Mouse (Mus musculus): ENCODE data around the gene Sncg. TPM values are rescaled to one million over a fixed set of nuclear protein-coding genes. Genes with fewer than 3 reads are reported as not detected.

Sncg gene
- polyA plus RNA-seq, 1 experiment from 2014 or later = not detected

- WGBS (ENCODE audit: missing documents) = 98% methylated on average over 5 of the region's 6 CpGs
- no peaks in the 10 kb centered on the region for H3K36me3 ChIP-seq (ENCODE audit: inconsistent target)
- no peaks in the 10 kb centered on the region for H3K79me2 ChIP-seq (ENCODE audit: inconsistent target)
- no peak overlapping the region for H3K27ac ChIP-seq
- H3K4me3 ChIP-seq (ENCODE audit: inconsistent target) = no peak overlapping the region
Observed at GRCm38 (mm10) chr14:34360251-34360650, 14.3 kb downstream of the Sncg start.

GRCm38 (mm10) chr14:34359676-34360244 is 14.8 kb downstream of the Sncg start:
- no peak overlapping the region for H3K27ac ChIP-seq
- no peak overlapping the region for H3K4me3 ChIP-seq (ENCODE audit: inconsistent target)
- WGBS (ENCODE audit: missing documents) = 83% methylated on average over 5 of the region's 5 CpGs
- H3K79me2 ChIP-seq (ENCODE audit: inconsistent target) = no peaks in the 10 kb centered on the region
- H3K36me3 ChIP-seq (ENCODE audit: inconsistent target) = no peaks in the 10 kb centered on the region

DNA sequence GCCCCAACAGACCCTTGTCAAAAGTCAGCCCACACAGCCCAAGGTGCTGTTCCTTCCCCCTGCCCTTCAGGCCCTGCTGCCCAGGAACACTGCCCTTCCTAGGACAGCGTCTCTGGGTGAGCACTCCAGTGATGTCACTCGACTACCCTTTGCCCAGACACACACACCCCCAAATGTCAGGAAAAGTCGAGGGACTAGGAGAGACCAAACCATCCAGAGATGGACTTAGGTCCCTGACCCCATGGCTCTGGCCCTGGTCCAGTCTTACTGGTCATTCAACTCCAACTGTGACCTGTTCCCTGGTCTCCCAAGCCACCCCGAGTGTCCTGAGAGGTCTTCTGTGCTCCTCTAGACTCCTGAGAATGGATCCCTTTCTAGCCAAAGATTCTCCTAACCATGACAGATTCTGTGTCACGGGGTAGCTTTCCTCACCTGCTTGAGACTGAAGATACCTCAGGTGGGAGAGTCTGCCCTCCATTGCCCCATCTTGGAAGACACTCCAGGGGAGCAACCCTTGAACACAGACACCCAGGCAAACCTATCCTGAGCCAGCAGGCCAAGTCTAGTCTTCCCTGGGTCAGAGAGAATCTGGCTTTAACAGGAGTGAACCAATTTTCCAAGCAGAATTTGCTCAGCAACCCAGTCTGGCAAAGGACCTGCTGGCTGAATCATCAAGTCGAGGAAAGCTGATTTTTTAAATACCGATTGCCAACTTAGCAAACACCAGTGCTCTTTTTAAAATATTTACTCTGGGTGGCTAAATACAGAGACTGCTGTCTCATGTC is 16.7 kb downstream of the Sncg start:
- H3K79me2 ChIP-seq (ENCODE audit: inconsistent target) = no peaks in the 10 kb centered on the region
- no peak overlapping the region for H3K27ac ChIP-seq
- H3K36me3 ChIP-seq (ENCODE audit: inconsistent target) = no peaks in the 10 kb centered on the region
- WGBS (ENCODE audit: missing documents) = 87% methylated on average over 7 of the region's 7 CpGs
- H3K4me3 ChIP-seq (ENCODE audit: inconsistent target) = no peak overlapping the region

- H3K27ac ChIP-seq = no peak within 1 kb of the TSS
- H3K36me3 ChIP-seq (ENCODE audit: inconsistent target) = no peaks in the 10 kb centered on the region
- no peaks in the 10 kb centered on the region for H3K79me2 ChIP-seq (ENCODE audit: inconsistent target)
- H3K4me3 ChIP-seq (ENCODE audit: inconsistent target) = no peak within 1 kb of the TSS
- WGBS (ENCODE audit: missing documents) = 96% methylated on average over 6 of the region's 6 CpGs
Observed at GRCm38 (mm10) chr14:34355301-34355700, 19.3 kb downstream of the Sncg start, which contains the start of gene Fam25c. Gene Fam25c, minus strand, starts transcription at chr14:34355433.

DNA sequence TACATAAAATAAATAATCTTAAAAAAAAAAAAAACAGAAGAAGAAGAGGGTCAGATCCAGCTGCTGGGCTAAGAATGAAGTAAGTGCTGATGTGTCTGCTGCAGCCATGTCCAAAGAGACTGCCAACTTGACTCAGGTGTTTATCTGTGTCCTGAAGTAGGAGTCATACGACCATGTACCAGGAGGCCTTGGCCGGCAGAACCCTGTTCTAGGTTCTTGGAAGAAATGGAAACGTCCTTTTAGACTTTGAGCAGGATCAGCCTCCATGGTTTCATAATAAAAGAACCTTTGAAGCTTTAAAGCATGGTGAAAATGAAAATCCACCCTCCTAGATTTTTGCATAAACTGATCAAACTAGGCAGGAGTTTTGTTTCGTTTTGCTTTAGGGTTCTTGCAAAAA is 20.1 kb downstream of the Sncg start:
- Histone ChIP-seq H3K4me3 (ENCODE audit: inconsistent target) (no peak overlapping the region), H3K27ac (no peak overlapping the region), H3K79me2 (ENCODE audit: inconsistent target) (no peaks in the 10 kb centered on the region), H3K36me3 (ENCODE audit: inconsistent target) (no peaks in the 10 kb centered on the region)
- 93% methylated on average over 4 of the region's 4 CpGs for WGBS (ENCODE audit: missing documents)

GRCm38 (mm10) chr14:34353326-34353725 is 21.3 kb downstream of the Sncg start:
- Histone ChIP-seq H3K4me3 (ENCODE audit: inconsistent target) (no peak overlapping the region), H3K79me2 (ENCODE audit: inconsistent target) (no peaks in the 10 kb centered on the region), H3K27ac (no peak overlapping the region), H3K36me3 (ENCODE audit: inconsistent target) (no peaks in the 10 kb centered on the region)
- WGBS (ENCODE audit: missing documents) = 97% methylated on average over 3 of the region's 3 CpGs

GRCm38 (mm10) chr14:34352523-34352922 is 22.1 kb downstream of the Sncg start:
- H3K36me3 ChIP-seq (ENCODE audit: inconsistent target) = no peaks in the 10 kb centered on the region
- H3K79me2 ChIP-seq (ENCODE audit: inconsistent target) = no peaks in the 10 kb centered on the region
- no peak overlapping the region for H3K4me3 ChIP-seq (ENCODE audit: inconsistent target)
- H3K27ac ChIP-seq = no peak overlapping the region
- 71% methylated on average over 6 of the region's 6 CpGs for WGBS (ENCODE audit: missing documents)

- H3K79me2 ChIP-seq (ENCODE audit: inconsistent target) = no peaks in the 10 kb centered on the region
- no peaks in the 10 kb centered on the region for H3K36me3 ChIP-seq (ENCODE audit: inconsistent target)
- no peak overlapping the region for H3K4me3 ChIP-seq (ENCODE audit: inconsistent target)
- 90% methylated on average over 3 of the region's 3 CpGs for WGBS (ENCODE audit: missing documents)
- H3K27ac ChIP-seq = no peak overlapping the region
Observed at GRCm38 (mm10) chr14:34351660-34352059, 22.9 kb downstream of the Sncg start.

GRCm38 (mm10) chr14:34349007-34349406 is 25.6 kb downstream of the Sncg start:
- H3K27ac ChIP-seq = no peak overlapping the region
- 92% methylated on average over 8 of the region's 8 CpGs for WGBS (ENCODE audit: missing documents)

DNA sequence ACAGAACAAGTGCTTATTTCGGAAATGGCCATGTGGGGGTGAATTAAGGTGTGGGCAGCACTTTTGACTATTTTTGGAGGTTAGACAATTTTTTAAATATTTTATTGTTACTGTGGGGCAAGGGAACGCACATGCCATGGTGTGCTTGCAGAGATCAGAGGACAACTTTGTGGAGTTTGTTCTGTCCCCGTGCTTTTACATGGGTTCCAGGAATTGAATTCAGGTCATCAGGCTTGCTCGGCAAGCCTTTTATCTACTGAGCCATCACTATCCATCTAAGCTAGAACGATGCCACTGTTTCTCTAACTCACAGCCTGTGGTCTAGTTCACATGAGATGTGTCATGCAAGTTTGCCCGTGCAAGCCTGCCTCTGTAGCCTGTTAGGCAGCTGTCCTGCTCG is 26.3 kb downstream of the Sncg start:
- Histone ChIP-seq H3K79me2 (ENCODE audit: inconsistent target) (no peaks in the 10 kb centered on the region), H3K36me3 (ENCODE audit: inconsistent target) (peaks cover 7% of the 10 kb centered on the region; the same call in 1 of the 2 replicates), H3K4me3 (ENCODE audit: inconsistent target) (no peak overlapping the region), H3K27ac (no peak overlapping the region)
- 84% methylated on average over 7 of the region's 7 CpGs for WGBS (ENCODE audit: missing documents)

More at GRCm38 (mm10) chr14:34349007-34349406, 25.6 kb downstream of the Sncg start:
- H3K36me3 ChIP-seq (ENCODE audit: inconsistent target) = peaks cover 7% of the 10 kb centered on the region; the same call in 1 of the 2 replicates
- H3K79me2 ChIP-seq (ENCODE audit: inconsistent target) = no peaks in the 10 kb centered on the region
- H3K4me3 ChIP-seq (ENCODE audit: inconsistent target) = no peak overlapping the region

DNA sequence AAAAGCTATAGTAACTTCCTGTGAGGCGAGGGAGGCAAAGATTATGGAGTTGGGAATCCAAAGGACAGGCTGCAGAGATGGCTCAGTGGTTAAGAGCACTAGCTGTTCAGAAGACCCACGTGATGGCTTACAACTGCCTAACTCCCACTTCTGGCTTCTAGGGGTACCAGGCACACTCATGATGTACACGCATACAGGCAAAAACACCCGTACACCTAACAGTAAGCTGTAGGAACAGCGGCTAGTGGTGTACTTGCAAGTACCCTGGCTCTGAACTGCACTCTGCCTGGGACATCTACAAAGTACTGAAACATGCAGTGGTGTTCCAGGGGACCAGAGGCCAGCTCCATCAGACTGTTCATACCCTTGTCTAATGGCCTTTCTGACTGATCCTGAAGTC is 27.5 kb downstream of the Sncg start:
- Histone ChIP-seq H3K36me3 (ENCODE audit: inconsistent target) (peaks cover 12% of the 10 kb centered on the region; the same call in 1 of the 2 replicates), H3K27ac (no peak overlapping the region), H3K4me3 (ENCODE audit: inconsistent target) (no peak overlapping the region), H3K79me2 (ENCODE audit: inconsistent target) (no peaks in the 10 kb centered on the region)
- 94% methylated on average over 5 of the region's 5 CpGs for WGBS (ENCODE audit: missing documents)

GRCm38 (mm10) chr14:34345771-34346566 is 28.6 kb downstream of the Sncg start:
- Histone ChIP-seq H3K4me3 (ENCODE audit: inconsistent target) (no peak overlapping the region), H3K27ac (no peak overlapping the region), H3K79me2 (ENCODE audit: inconsistent target) (no peaks in the 10 kb centered on the region), H3K36me3 (ENCODE audit: inconsistent target) (peaks cover 20% of the 10 kb centered on the region; the same call in 1 of the 2 replicates)
- 86% methylated on average over 12 of the region's 12 CpGs for WGBS (ENCODE audit: missing documents)

DNA sequence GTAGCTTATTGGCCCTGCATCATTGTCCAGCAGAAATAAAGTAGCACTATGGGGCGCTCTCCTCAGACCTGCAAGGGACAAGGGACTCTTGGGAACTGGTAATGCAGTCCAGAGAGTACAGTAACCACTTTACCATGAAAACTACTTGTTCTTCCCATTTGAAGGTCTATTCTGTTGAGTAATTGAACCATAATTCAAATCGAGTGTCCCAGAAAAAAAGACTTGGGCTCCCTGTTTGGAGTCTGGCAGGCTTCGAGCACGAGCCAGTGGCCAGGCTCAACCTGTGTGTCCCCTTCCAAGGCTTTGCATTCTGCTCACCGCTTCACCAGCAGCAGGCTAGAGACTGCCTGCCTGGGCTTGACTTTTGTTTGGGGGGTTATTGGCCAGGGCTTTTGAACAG is 30.2 kb downstream of the Sncg start:
- WGBS (ENCODE audit: missing documents) = 95% methylated on average over 5 of the region's 5 CpGs
- Histone ChIP-seq H3K36me3 (ENCODE audit: inconsistent target) (peaks cover 33% of the 10 kb centered on the region), H3K27ac (no peak overlapping the region), H3K4me3 (ENCODE audit: inconsistent target) (no peak overlapping the region), H3K79me2 (ENCODE audit: inconsistent target) (no peaks in the 10 kb centered on the region)

- Histone ChIP-seq H3K27ac (peak overlapping the region; percentile 7; the same call in 1 of the 2 replicates), H3K79me2 (ENCODE audit: inconsistent target) (no peaks in the 10 kb centered on the region), H3K36me3 (ENCODE audit: inconsistent target) (peaks cover 44% of the 10 kb centered on the region), H3K4me3 (ENCODE audit: inconsistent target) (no peak overlapping the region)
- 36% methylated on average over 4 of the region's 4 CpGs for WGBS (ENCODE audit: missing documents)
Observed at GRCm38 (mm10) chr14:34343078-34343477, 31.5 kb downstream of the Sncg start.

- Histone ChIP-seq H3K27ac (no peak overlapping the region), H3K4me3 (ENCODE audit: inconsistent target) (no peak overlapping the region), H3K36me3 (ENCODE audit: inconsistent target) (peaks cover 52% of the 10 kb centered on the region), H3K79me2 (ENCODE audit: inconsistent target) (no peaks in the 10 kb centered on the region)
- WGBS (ENCODE audit: missing documents) = 95% methylated on average over 4 of the region's 4 CpGs
Observed at GRCm38 (mm10) chr14:34341993-34342392, 32.6 kb downstream of the Sncg start.

Measured in macrophage (primary cell).